Mouse (Mus musculus) liver, postnatal 0 days (tissue): ENCODE measurements around the gene Nfasc.

ENCODE experiments used
- CTCF ChIP-seq: sonication (generic); IDR thresholded peaks from 2 replicates; pipeline ENCODE4 v1.5.1; 2016; ENCODE audit warnings: antibody characterized with exemption, low read depth
- EP300 ChIP-seq: IDR thresholded peaks from 2 replicates; pipeline ENCODE4 v1.6.1; 2016; ENCODE audit warnings: antibody characterized with exemption, low read depth, mild to moderate bottlenecking

GRCm38 (mm10) chr1:132660354-132660753 is 81.2 kb downstream of the Nfasc start:
- no peak for TF ChIP-seq CTCF
- TF ChIP-seq EP300 = no peak
